Mouse (Mus musculus) right cerebral cortex, postnatal 10 days (tissue): ENCODE measurements at regions not wholly inside any gene's neighbourhood (a gene's known extent, or its start where the extent isn't known, plus 50 kb on each side); places are given as distances from the start of the nearest gene placed in this dataset.

ENCODE experiments used
- DNase-seq, 2 experiments: peaks; one replicate each; pipeline ENCODE4 v3.0.0; 2021; ENCODE audit warnings: low spot score in 2 of 2

GRCm38 (mm10) chr14:25225214-25225613 lies 233.8 kb upstream of the Zmiz1 start:
- peak; percentile 43 to 58 for DNase-seq

GRCm38 (mm10) chr14:25226155-25226839 lies 232.7 kb upstream of the Zmiz1 start:
- peak; percentile 92 to 93 for DNase-seq

DNA sequence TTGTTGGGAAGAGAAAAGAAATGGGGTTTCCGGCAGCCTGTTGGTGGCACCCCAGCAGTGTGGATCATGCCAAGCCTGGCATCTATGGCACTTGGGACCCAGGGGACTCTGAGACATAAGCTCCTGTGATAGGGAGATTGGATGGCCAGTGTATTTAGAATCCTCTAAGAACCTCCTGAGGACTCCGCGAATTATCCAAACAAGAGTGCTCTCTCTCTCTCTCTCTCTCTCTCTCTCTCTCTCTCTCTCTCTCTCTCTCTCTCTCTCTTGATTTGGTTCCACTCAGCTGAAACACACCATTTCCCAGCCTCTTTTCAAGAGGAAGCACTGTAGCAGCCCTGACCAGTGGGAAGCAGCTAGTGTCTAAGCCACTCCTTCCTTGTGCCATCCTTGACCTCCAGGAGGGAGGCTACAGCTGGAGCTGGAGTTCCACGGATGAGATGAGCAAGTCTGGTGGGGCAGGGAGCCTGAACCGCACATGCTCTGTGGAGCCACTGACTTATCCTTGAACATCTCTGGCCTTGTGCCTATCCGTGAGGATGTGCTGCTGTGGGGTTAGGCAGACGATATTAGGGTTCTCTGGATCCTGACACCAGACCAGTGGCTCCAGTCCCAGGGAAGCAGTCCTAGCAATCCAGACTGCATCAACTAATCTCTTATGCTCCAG lies 232.0 kb upstream of the Zmiz1 start:
- no peak for DNase-seq

DNA sequence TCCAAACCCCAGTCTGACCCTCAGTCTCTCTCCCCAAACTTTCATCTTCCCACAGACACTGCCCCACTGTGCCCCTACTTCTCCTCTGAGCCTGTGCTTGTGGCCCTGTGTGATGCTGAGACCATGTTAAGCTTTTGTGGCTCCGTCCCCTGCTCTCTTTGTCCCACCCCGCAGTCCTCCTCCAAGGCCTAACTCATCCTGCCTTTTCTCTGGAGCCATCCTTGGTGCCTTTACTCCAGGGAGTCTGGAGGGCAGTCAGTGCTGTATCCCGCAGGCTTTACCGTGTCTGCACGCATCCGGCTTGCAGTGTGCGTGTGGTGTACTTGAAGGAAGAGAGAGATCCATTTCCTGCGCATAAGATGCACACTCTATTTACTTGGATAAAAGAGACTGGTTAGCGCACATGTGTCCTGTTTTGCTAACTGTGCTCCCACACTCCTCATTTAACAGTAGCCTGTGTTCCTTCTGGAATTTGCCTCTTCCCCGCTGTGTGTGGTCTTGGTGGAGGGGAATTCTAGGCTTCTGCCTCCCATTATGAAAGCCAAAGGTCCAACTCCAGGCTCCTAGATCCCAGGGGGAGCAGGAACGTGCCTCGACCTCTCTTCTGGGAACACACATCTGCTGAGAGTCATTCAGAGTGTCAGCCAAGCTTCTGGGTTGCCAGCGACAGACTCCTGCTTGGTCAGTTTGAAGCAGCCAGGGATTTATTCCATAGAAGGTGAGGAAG lies 230.5 kb upstream of the Zmiz1 start:
- no peak for DNase-seq

- DNase-seq = peak; percentile 47 to 51
These were observed 229.4 kb upstream of the Zmiz1 start for GRCm38 (mm10) chr14:25229569-25229968.

GRCm38 (mm10) chr14:25231881-25232280 lies 227.1 kb upstream of the Zmiz1 start:
- DNase-seq = peak in 1 of 2 experiments; percentile 43

DNA sequence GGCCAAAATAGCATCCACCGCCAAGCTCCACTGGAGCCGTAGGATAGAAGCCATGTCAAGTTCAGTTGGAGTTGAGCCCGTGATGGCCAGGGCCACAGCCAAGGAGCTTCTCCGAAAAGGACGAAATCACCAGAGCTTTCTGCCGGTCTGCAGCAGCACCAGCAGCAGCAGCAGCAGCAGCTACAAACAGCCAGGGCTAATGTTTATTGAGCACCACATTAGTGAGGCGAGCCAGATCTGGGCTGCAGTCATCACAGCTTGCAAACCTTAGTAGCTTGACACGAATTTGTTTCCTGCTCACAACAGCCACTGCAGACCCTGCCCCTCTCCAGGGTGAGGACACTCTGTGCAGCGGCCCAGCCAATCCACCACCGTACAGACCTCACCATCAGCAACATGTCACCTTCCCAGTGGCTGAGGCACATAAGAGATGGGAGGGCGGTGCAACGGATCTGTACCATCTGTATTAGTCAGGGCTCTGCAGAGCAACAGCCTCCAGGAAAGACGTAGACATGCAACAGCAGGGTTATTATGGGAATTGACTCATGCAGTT lies 222.5 kb upstream of the Zmiz1 start:
- DNase-seq = peak; percentile 28 to 45

GRCm38 (mm10) chr14:25239335-25239960 lies 219.5 kb upstream of the Zmiz1 start:
- no peak for DNase-seq

DNA sequence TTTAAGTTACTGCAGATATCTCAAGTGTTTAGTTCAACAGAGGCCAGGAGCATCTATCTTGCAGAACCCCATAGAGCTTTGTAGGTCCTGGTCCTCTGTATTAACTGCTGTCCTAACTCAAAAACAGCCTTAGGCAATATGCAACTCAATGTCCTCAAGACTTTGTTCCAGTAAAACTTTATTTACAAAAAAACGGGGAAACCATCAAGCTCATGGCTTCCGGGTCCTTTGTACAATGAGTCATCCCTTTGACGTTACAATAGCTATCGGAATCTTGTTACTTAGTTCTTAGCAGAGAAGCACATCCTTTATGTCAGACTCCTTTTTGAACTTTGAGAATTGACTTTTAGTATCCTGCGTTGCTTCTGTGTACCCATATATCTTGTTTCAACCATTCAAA lies 216.2 kb upstream of the Zmiz1 start:
- no peak for DNase-seq

GRCm38 (mm10) chr14:25243289-25243688 lies 215.7 kb upstream of the Zmiz1 start:
- DNase-seq = no peak

DNA sequence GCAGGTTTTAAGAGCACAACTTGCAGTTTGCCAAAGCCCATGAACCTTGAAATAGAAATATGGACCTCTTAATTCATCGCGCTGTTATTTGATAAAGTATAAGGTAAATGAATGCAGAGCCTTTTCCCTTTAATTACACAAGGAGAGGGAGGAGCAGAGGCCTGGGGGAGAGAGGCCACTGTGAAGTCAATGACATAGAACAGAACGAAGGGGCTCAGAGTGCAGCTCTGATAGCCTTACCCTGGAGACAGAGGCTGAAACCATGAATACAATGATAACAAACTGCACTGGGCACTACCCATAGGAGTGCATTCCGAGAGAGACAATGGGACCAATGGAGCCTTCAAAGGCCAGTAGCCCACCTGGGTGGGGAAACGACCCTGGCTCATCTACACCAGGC lies 215.3 kb upstream of the Zmiz1 start:
- DNase-seq = no peak

GRCm38 (mm10) chr14:25244841-25245240 lies 214.1 kb upstream of the Zmiz1 start:
- DNase-seq = no peak

DNA sequence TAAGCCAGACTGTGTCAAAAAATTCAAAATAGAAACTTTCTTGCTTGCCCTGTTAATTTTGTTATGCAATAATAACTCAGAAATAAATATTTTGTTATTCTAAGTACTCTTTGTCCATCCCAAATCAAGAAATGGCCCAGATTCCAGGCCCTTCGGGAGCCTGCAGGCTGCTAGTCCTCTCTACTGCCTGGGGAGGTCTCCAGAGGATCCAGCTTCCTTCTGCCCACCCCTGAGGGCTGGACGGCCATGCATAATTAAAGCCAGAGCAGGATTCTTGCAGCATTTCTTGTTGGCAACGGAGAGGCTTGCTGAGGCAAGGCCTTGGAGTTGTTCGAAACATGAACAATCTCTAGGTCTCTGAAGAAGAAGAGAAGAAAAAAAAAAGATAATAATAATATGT lies 213.3 kb upstream of the Zmiz1 start:
- DNase-seq = no peak

- DNase-seq = no peak
These were observed 210.0 kb upstream of the Zmiz1 start for GRCm38 (mm10) chr14:25248941-25249340.

- no peak for DNase-seq
These were observed 205.8 kb upstream of the Zmiz1 start for GRCm38 (mm10) chr14:25253016-25253850.

GRCm38 (mm10) chr14:25263121-25263520 lies 195.9 kb upstream of the Zmiz1 start:
- DNase-seq = no peak

DNA sequence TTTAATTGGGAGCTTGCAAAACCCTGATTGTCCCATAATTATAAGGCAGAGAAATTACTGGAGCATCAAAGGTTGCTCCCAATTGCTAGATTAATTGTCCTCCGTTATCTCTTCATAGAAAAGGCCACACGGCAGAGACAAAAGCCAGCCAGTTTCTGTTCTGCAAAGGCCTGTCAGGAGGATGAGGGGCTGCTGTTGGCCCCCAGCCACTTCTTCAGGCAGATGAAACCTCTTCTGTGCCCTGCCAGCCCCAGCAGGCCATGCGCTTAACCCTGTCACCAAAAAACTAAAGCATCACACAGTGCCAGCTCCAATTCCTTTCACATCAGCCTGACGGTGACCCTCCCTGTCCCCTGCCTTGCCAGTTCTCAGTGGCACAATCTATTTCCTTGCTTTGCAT lies 192.1 kb upstream of the Zmiz1 start:
- peak in 1 of 2 experiments; percentile 31 for DNase-seq

- DNase-seq = no peak
These were observed 190.8 kb upstream of the Zmiz1 start for GRCm38 (mm10) chr14:25268090-25268631.

GRCm38 (mm10) chr14:25270227-25270876 lies 188.6 kb upstream of the Zmiz1 start:
- no peak for DNase-seq
